Mouse (Mus musculus) bone marrow macrophage, adult 2 months (primary cell): ENCODE data around the gene Fhit.

Source experiments
- CTCF ChIP-seq: IDR thresholded peaks from 2 replicates; pipeline ENCODE4 v1.5.1; 2012; ENCODE audit warnings: low read depth, mild to moderate bottlenecking, low read length, moderate library complexity
- POLR2A ChIP-seq: IDR thresholded peaks from 2 replicates; pipeline ENCODE4 v1.6.1; 2012; ENCODE audit warnings: mild to moderate bottlenecking, low read depth, low read length, borderline replicate concordance

GRCm38 (mm10) chr14:11060221-11060620 is 101.6 kb downstream of the Fhit start:
- TF ChIP-seq CTCF (no peak), POLR2A (no peak)
